Mouse (Mus musculus): ENCODE measurements at regions not wholly inside any gene's neighbourhood (a gene's known extent, or its start where the extent isn't known, plus 50 kb on each side); places are given as distances from the start of the nearest gene placed in this dataset.
A peak's percentile ranks its signal among the peaks of the same experiment; 100 is the strongest.

GRCm38 (mm10) chr4:125282154-125282973 lies 154.7 kb upstream of the Zc3h12a start:
- intact Hi-C loops (cut with DNase I): no loop called here
- peak; percentile 75 to 82 for DNase-seq (ENCODE audit: low spot score in 2 of 2)

GRCm38 (mm10) chr4:125279165-125279564 lies 151.5 kb upstream of the Zc3h12a start:
- DNase-seq (ENCODE audit: low spot score in 2 of 2): no peak
- intact Hi-C loops (cut with DNase I): no loop called here

- intact Hi-C loops (cut with DNase I): no loop called here
- DNase-seq (ENCODE audit: low spot score in 2 of 2): no peak
These were observed 149.2 kb upstream of the Zc3h12a start for GRCm38 (mm10) chr4:125276861-125277260.

GRCm38 (mm10) chr4:125275259-125275658 lies 147.6 kb upstream of the Zc3h12a start:
- peak; percentile 40 to 55 for DNase-seq (ENCODE audit: low spot score in 2 of 2)
- intact Hi-C loops (cut with DNase I): no loop called here

GRCm38 (mm10) chr4:125270951-125271350 lies 143.3 kb upstream of the Zc3h12a start:
- intact Hi-C loops (cut with DNase I): no loop called here
- DNase-seq (ENCODE audit: low spot score in 2 of 2): no peak

- intact Hi-C loops (cut with DNase I): no loop called here
- DNase-seq (ENCODE audit: low spot score in 2 of 2): no peak
These were observed 138.6 kb upstream of the Zc3h12a start for GRCm38 (mm10) chr4:125266212-125266611.

GRCm38 (mm10) chr4:125265575-125265974 lies 137.9 kb upstream of the Zc3h12a start:
- peak in 1 of 2 experiments; percentile 28 for DNase-seq (ENCODE audit: low spot score in 2 of 2)
- intact Hi-C loops (cut with DNase I): no loop called here

GRCm38 (mm10) chr4:125265065-125265464 lies 137.4 kb upstream of the Zc3h12a start:
- DNase-seq (ENCODE audit: low spot score in 2 of 2): no peak
- intact Hi-C loops (cut with DNase I): no loop called here

- intact Hi-C loops (cut with DNase I): no loop called here
- DNase-seq (ENCODE audit: low spot score in 2 of 2): peak; percentile 42 to 46
These were observed 133.9 kb upstream of the Zc3h12a start for GRCm38 (mm10) chr4:125261547-125261946.

GRCm38 (mm10) chr4:125259306-125259705 lies 131.7 kb upstream of the Zc3h12a start:
- no peak for DNase-seq (ENCODE audit: low spot score in 2 of 2)
- intact Hi-C loops (cut with DNase I): no loop called here

- intact Hi-C loops (cut with DNase I): no loop called here
- DNase-seq (ENCODE audit: low spot score in 2 of 2): peak; percentile 28 to 74
These were observed 130.3 kb upstream of the Zc3h12a start for GRCm38 (mm10) chr4:125257916-125258315.

GRCm38 (mm10) chr4:125253161-125253560 lies 125.5 kb upstream of the Zc3h12a start:
- peak in 1 of 2 experiments; percentile 61 for DNase-seq (ENCODE audit: low spot score in 2 of 2)
- intact Hi-C loops (cut with DNase I): no loop called here

- intact Hi-C loops (cut with DNase I): no loop called here
- no peak for DNase-seq (ENCODE audit: low spot score in 2 of 2)
These were observed 124.6 kb upstream of the Zc3h12a start for GRCm38 (mm10) chr4:125252228-125252627.

GRCm38 (mm10) chr4:125249061-125249460 lies 121.4 kb upstream of the Zc3h12a start:
- intact Hi-C loops (cut with DNase I): no loop called here
- peak in 1 of 2 experiments; percentile 67 for DNase-seq (ENCODE audit: low spot score in 2 of 2)

- DNase-seq (ENCODE audit: low spot score in 2 of 2): no peak
- intact Hi-C loops (cut with DNase I): no loop called here
These were observed 118.5 kb upstream of the Zc3h12a start for GRCm38 (mm10) chr4:125246171-125246570.

- intact Hi-C loops (cut with DNase I): no loop called here
These were observed 114.9 kb upstream of the Zc3h12a start for GRCm38 (mm10) chr4:125242512-125242911.

GRCm38 (mm10) chr4:125241577-125242262 lies 114.1 kb upstream of the Zc3h12a start:
- DNase-seq (ENCODE audit: low spot score in 2 of 2): no peak
- intact Hi-C loops (cut with DNase I): no loop called here

More at GRCm38 (mm10) chr4:125242512-125242911, 114.9 kb upstream of the Zc3h12a start:
- DNase-seq (ENCODE audit: low spot score in 2 of 2): no peak

GRCm38 (mm10) chr4:125231711-125232260 lies 104.1 kb upstream of the Zc3h12a start:
- peak; percentile 55 to 74 for DNase-seq (ENCODE audit: low spot score in 2 of 2)
- intact Hi-C loops (cut with DNase I): loop anchor here (5.0 kb wide), 2 partner anchors 261 to 711 kb away; partner anchors contain the start of gene Grik3

GRCm38 (mm10) chr4:125227194-125227593 lies 99.6 kb upstream of the Zc3h12a start:
- DNase-seq (ENCODE audit: low spot score in 2 of 2): no peak
- intact Hi-C loops (cut with DNase I): no loop called here

GRCm38 (mm10) chr4:125222922-125223321 lies 95.3 kb upstream of the Zc3h12a start:
- no peak for DNase-seq (ENCODE audit: low spot score in 2 of 2)
- intact Hi-C loops (cut with DNase I): no loop called here
